Mouse (Mus musculus) brain, embryonic 14.5 days (tissue): Measurements from ENCODE around the gene Mras.

Experiments used
- CTCF ChIP-seq: fragments of 200-500 bp; IDR thresholded peaks from 2 replicates; pipeline ENCODE4 v1.5.1; 2012; ENCODE audit warnings: inconsistent platforms, mild to moderate bottlenecking, moderate library complexity, borderline replicate concordance; ENCODE audit not compliant: insufficient read depth, insufficient read length; ENCODE audit errors: extremely low read depth
- POLR2A ChIP-seq: fragments of 200-500 bp; IDR thresholded peaks from 2 replicates; pipeline ENCODE4 v1.6.1; 2012; ENCODE audit warnings: mild to moderate bottlenecking, inconsistent platforms, borderline replicate concordance; ENCODE audit not compliant: poor library complexity, insufficient read depth, insufficient read length, severe bottlenecking; ENCODE audit errors: extremely low read depth

- no peak for TF ChIP-seq CTCF
- TF ChIP-seq POLR2A: no peak
These were observed 27.7 kb upstream of the Mras start for GRCm38 (mm10) chr9:99464876-99465275.
